ENCODE assay signal across 9 mouse cellular contexts in genomic region chr7:70369731-70370551, GRCm38 (mm10). TPM values are rescaled to one million over a fixed set of nuclear protein-coding genes. Genes with fewer than 3 reads are reported as not detected.
DNase-seq lines count a peak whose midpoint lies in the region.
"Had no signal": no experiment of that assay in that cellular context is flagged by ENCODE, and none has a peak within 500 bp of the region (broad histone marks: within the 10 kb centered on the region; RNA-seq: fewer than 3 reads in every experiment).

No protein-coding gene starts in this region.

- peaks cover 68% of the 10 kb centered on the region for H3K27me3 ChIP-seq in heart, embryonic 10.5 days (ENCODE audit: insufficient read depth, poor library complexity, severe bottlenecking)

- H3K36me3 ChIP-seq in heart, embryonic 10.5 days: no peaks in the 10 kb centered on the region

- peak overlapping the region; percentile 77 for H3K27ac ChIP-seq in heart, embryonic 10.5 days

- intact Hi-C loops in gastrocnemius, postnatal 14 days (cut with DNase I; ENCODE audit: low total_unique reads): no loop called here

- H3K9me3 ChIP-seq in heart, embryonic 10.5 days: no peaks in the 10 kb centered on the region

- peaks cover 24% of the 10 kb centered on the region for H3K4me1 ChIP-seq in heart, embryonic 10.5 days

- peak; percentile 21 to 25 for DNase-seq in right cerebral cortex, postnatal 10 days (ENCODE audit: low spot score in 2 of 2)
- no peak for DNase-seq in right cerebral cortex, postnatal 14 days
- no peak for DNase-seq in heart, embryonic 10.5 days (ENCODE audit: low spot score)
- DNase-seq in kidney, adult 9 months: peak; percentile 49
- peak; percentile 45 to 53 for DNase-seq in lung, postnatal 4 days
- peak; percentile 22 for DNase-seq in urinary bladder, postnatal 14 days (ENCODE audit: low spot score)
- no peak for DNase-seq in gastrocnemius, postnatal 14 days
- DNase-seq in left cerebral cortex, adult 11 months (ENCODE audit: low spot score): no peak

- under 1% methylated on average over 47 of the region's 47 CpGs for WGBS in heart, embryonic 10.5 days

- peak overlapping the region; percentile 58 for H3K4me3 ChIP-seq in heart, embryonic 10.5 days

RNA-seq across cellular contexts. Expression of gene Nr2f2, which starts 3.4 kb away (rescaled TPM):
- 16.2 and 48.0 TPM in 2 replicates for polyA plus RNA-seq in heart, embryonic 10.5 days (2016; fragmentation: Nextera tagmentation; extraction: Ambion mirVana)
- 10 to 100 TPM; 22.2 to 30.2 TPM for total RNA-seq in gastrocnemius, postnatal 14 days (2021)
- total RNA-seq: hematopoietic stem cell, adult 5-6 weeks had no signal

Comparison
In these comparisons a context has a peak if more than half of its experiments do, and no peak if none do; other contexts are left out.
1. DNase-seq: peak in right cerebral cortex, postnatal 10 days (2 of 2), kidney, adult 9 months (single experiment), lung, postnatal 4 days (2 of 2) and urinary bladder, postnatal 14 days (single experiment); none in right cerebral cortex, postnatal 14 days (single experiment), heart, embryonic 10.5 days (single experiment), gastrocnemius, postnatal 14 days (single experiment) and left cerebral cortex, adult 11 months (single experiment).